Mouse (Mus musculus) spleen, postnatal 36 days (tissue): ENCODE data around the gene BC028528.
"Not testable (repeated sequence)": the region's sequence is repeated elsewhere in the genome, so short reads cannot be mapped to it uniquely, and the experiment has no call there.

Experiments used
- DNase-seq, 2 experiments: peaks; one replicate each; pipeline ENCODE4 v3.0.0; 2022; ENCODE audit warnings: low spot score in 2 of 2, mixed read lengths in 1 of 2

BC028528 gene

GRCm38 (mm10) chr3:95872048-95872447 lies 19.8 kb downstream of the BC028528 start:
- no peak for DNase-seq

GRCm38 (mm10) chr3:95871392-95871867 lies 20.4 kb downstream of the BC028528 start, which contains the start of gene Mrps21:
Gene Mrps21 (minus strand): TSS chr3:95871519.
- DNase-seq: peak; percentile 87 to 88

GRCm38 (mm10) chr3:95870976-95871375 lies 20.8 kb downstream of the BC028528 start:
- no peak for DNase-seq

DNA sequence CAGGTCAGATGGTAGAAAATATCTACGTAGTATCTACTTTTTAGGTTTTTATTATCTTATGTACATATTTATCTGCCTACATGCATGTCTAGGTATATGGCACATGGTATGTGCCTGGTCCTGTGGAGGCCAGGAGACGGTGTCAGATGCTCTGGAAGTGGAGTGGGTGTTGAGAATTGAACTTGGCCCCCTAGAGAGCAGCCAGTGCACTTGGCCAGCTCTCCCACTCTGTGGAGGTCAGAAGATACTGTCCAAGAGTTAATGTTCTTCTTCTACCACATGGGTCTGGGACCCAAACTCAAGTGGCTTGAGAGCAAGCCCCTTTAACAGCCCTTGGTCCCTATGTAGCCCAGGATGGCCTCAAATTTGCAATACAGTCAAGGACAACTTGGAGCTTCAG lies 24.4 kb downstream of the BC028528 start:
- no peak for DNase-seq

DNA sequence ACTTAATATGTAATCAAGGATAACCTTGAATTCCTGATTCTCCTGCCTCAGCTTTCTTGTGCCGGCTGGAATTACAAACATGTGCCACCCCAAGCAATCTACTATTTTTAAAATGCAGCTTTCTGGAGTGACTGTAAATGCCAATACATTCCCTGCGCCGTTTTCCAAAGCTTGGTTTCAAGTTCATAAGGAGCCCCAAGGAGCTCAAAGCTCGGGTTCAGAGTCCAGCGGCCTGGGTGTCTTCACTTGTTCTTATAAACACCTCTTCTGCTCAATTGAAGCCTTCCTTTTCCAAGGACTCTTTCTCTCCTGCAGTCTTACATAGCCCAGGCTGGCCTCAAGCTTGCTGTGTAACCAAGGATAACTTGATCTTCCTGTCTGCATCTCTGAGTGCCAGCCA lies 25.7 kb downstream of the BC028528 start:
- DNase-seq: no peak

DNA sequence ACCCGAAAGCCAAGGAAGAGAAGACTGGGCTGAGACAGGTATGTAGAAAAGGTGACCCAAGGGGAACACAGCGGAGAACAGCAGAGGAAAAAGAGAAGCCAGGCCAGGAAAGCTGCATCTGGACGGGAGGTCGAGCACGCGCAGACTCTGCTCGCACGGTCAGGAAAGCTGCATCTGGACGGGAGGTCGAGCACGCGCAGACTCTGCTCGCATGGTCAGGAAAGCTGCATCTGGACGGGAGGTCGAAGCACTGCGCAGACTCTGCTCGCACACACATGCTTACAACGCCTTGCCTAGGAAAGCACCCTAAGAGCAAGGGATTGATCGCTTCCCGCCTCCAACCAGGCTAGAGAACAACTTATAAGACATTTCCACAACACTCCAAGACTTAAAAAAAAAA lies 26.2 kb downstream of the BC028528 start:
- DNase-seq: no peak

DNA sequence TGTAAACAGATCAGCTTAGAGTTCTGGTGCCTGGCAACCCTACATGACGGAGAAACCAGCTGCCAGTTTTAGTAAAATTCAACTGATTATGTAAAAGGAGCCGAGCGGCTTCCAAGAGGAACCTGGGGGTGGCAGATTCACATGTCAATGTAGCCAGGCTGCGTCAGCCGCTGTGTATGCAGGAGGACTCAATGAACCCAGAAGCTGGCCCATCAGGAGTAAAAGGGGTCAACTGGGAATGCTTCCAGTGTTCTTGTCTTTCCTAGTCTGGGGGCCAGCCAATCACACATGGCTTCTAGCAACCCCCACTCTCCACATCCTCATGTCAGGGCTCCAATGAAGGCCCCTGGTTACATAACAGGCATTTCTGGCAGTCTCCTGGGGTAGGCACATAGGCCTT lies 26.8 kb downstream of the BC028528 start:
- no peak for DNase-seq

GRCm38 (mm10) chr3:95863578-95863977 lies 28.2 kb downstream of the BC028528 start:
- no peak for DNase-seq

DNA sequence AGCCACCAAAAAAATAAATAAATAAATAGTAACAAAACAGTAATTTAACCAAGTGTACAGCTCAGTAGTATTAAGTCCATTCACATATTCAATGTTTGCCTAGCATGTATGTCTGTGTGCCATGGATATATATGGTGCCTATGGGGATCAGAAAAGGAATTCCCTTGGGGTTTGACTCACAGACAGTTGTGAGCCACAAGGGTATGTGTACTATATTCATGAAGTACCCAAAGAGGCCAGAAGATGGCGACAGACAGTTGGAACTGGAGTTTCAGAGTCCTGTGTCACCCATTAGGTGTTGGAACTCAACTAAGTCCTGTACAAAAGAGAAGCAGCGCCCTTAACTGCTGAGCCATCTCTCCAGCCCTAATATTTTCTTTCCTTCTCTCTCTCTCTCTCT lies 30.0 kb downstream of the BC028528 start:
- peak; percentile 74 to 85 for DNase-seq

DNA sequence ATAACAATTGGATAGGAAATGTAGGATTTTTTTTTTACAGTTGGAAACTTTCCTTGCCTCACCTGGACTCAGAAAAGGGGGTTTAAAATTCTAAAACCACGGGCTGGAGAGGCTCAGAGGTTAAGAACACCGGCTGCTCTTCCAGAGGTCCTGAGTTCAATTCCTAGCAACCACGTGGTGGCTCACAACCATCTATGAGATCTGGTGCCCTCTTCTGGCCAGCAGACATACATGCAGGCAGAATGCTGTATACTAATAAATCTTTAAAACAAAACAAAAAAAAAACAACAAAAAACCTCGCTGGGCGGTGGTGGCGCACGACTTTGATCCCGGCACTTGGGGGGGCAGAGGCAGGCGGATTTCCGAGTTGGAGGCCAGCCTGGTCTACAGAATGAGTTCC lies 30.6 kb downstream of the BC028528 start:
- DNase-seq: no peak

DNA sequence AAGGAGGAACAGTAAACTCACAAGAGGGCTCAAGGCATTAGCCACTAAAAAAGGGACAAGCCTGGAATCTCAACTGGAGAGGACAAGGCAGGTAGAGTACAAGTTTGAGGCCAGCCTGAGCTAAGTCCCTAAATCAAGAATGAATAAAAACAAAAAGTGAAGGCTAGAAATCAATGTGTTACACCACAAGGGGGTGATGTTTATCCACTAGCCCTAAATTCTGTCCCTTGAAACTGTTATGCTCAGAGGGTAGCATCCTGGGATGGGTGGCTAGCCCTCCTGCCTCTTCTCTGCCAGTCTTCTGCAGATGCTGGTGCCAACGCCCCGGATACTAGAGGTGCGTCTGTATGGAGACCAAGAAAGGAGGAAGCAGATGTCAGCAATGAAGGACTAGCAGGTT lies 31.5 kb downstream of the BC028528 start:
- DNase-seq: no peak

DNA sequence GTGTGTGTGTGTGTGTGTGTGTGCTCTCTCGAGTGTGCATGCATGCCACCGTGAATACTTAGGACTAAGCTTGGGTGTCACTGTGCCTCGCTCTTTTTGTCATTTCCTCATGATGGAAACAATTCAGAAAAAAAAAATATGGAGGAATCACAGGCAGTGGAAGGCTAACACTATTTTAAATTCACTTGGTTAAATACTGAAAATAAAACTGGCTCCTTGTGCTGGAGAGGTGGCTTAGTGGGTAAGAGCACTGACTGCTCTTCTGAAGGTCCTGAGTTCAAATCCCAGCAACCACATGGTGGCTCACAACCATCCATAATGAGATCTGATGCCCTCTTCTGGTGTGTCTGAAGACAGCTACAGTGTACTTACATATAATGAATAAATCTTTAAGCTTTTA lies 33.5 kb downstream of the BC028528 start:
- DNase-seq: not testable (repeated sequence)

- DNase-seq: not testable (repeated sequence)
Observed at GRCm38 (mm10) chr3:95857050-95857449, 34.8 kb downstream of the BC028528 start.

- DNase-seq: no peak
Observed at GRCm38 (mm10) chr3:95856115-95856514, 35.7 kb downstream of the BC028528 start.

GRCm38 (mm10) chr3:95855502-95856089 lies 36.2 kb downstream of the BC028528 start, which contains the start of gene Prpf3:
Gene Prpf3 (minus strand): TSS chr3:95855885.
- DNase-seq: peak; percentile 92 to 93

DNA sequence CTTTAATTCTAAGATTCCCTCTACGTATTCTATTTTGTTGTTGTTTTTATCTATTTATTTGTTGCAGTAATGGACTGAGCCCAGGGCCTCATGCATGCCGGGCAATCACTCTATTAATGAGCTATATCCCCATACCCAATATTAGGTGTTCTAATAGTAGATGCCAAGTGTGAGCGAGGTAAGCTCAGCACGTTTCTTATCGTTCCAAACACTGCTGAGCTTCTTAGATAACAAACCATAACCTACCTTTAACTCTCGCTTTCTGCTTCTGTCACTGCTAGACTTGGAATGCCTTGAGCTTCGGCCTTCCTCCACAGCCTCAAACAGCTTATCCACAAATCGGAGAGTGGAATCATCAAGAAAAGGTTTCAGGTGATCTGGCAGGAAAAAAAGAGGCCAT lies 40.5 kb downstream of the BC028528 start:
- no peak for DNase-seq

GRCm38 (mm10) chr3:95850611-95851010 lies 41.2 kb downstream of the BC028528 start:
- DNase-seq: no peak

DNA sequence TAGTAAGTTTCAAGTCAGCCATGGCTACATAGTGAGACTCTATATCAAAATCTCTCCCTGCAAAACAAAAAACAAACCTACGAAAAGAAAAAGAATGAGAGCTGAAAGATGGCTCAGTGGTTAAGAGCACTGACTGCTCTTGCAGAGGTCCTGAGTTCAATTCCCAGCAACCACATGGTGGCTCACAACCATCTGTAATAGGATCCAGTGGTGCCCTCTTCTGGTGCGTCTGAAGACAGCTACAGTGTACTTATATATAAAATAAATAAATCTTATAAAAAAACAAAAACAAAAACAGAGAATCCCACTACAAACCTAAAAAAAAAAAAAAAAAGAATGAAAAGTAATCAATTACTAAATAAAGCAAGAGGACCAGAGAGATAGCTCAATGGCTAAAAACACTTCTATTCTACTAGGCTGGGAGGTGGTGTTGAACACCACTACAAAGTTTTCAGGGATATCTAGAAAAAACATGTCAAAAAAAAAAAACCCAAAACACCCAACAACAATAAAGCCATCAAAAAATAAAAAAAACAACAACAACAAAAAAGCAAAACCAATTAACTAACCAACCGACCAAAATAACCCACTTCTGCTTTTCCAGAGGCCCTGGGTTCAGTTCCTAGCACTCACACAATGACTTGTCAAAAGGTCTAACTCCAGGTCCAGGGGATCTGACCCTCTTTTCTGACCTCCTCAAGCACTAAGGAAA lies 49.1 kb downstream of the BC028528 start:
- no peak for DNase-seq

DNA sequence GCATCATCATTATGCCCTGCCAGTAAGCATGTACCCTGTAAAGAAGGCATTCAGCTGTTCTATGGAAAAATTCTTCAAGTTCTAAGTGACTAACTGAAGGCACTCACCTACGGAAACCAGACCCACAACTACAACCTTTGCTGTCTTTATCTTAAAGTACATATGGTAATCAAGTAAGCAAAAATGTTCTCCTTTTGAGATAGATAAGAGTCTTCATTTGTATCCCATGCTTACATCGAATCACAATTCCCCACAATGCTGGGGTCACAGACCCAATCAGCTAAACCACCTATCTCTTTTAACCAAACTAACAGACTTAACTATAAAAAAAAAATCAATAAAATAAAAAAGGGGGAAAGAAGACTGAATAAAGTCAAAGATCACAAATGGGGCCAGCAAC lies 52.6 kb downstream of the BC028528 start:
- no peak for DNase-seq
